Mouse (Mus musculus): ENCODE results near the gene Ttll11. TPM values are rescaled to one million over a fixed set of nuclear protein-coding genes. Genes with fewer than 3 reads are reported as not detected.

The Ttll11 gene
- total RNA-seq, 2 experiments from 2014 or later, result 14.5 to 15.2 TPM

DNA sequence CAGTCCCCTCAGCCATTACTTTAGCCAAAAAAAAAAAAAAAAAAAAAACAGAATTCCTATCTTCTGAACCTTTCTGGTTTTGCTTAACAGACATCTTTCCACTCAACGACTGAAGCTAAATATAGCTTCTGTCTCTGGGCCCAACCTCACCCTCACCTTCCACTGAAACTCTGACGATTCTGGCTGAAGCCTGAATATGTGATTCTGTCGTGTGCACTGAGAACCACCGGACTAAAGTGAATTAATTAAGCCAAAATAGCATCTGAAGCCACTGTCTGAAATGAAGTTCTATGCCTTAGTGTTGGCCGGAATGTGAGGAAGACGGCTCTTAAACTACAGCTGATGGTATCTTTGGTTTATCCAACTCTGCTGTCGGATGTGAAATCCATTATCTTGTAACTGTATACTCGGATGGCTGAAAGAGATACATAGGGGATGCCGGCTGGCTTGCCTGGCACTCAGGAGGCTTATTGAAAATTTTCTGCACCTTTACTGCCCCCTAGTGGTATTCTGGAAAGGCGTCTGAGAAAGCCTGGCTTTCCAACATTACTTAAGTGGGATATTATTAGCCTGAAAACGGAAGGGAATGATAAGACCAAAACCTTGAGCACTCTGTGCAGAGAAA is 73.4 kb downstream of the Ttll11 start:
- DNase-seq (ENCODE audit: low spot score in 2 of 2), result peak; percentile 61 to 70

DNA sequence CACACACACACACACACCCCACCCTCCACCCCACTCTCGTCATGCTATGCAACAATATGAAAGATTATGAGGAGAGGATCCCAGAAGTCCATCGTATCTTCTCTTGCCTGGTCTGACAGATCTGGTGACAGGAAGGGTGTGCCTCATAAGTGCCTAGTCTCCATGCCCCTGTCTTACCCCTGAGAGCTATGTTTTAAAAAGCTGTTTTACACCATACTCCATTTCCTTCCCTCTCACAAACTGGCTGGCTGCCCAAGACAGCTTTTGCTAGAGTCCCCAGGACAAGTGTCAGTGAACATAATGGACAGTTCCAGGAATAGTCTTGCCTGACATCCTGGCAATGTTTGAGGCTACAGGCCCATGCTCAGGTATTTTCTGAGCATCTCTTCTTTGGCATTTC is 78.9 kb downstream of the Ttll11 start:
- no peak for DNase-seq (ENCODE audit: low spot score in 2 of 2)

- DNase-seq (ENCODE audit: low spot score in 2 of 2), result no peak
Observed at GRCm38 (mm10) chr2:35899712-35900111, 80.0 kb downstream of the Ttll11 start.

DNA sequence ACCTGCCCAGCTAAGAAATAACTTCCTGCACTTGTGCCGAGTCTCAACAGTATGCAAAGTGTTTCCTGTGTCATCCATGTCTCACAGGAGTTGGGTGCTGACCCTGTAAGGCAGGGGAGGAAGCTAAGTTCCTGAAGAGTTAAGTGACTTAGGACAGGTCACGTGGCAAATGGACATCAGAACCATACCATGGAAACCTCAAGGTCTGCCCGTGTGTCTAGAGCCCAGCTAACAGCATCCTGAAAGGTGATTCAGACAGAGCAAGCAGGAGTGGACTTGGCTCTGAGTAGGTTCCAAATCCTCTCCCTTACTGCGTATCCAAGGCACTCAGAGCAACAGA is 80.6 kb downstream of the Ttll11 start:
- no peak for DNase-seq (ENCODE audit: low spot score in 2 of 2)

GRCm38 (mm10) chr2:35898425-35899134 is 81.1 kb downstream of the Ttll11 start:
- DNase-seq (ENCODE audit: low spot score in 2 of 2), result no peak

DNA sequence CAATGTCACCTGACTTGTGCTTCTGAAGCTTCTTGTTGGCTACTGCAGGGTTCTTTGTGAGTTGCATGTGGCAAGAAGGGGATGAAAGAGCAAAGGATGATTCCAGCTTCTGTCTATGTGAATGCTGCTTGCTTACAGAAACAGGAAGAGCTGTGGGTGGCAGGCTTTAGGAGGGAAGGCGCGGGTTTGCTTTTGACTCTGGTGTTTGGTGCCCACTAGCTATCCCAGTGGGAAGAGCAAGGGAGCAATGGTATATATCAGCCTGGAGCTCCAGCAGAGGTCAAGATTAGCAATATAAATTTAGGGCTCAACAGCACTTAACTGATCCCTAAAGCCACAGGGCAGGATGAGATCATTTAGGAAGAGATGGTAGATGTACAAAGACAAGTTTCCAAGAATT is 82.6 kb downstream of the Ttll11 start:
- DNase-seq (ENCODE audit: low spot score in 2 of 2), result no peak

DNA sequence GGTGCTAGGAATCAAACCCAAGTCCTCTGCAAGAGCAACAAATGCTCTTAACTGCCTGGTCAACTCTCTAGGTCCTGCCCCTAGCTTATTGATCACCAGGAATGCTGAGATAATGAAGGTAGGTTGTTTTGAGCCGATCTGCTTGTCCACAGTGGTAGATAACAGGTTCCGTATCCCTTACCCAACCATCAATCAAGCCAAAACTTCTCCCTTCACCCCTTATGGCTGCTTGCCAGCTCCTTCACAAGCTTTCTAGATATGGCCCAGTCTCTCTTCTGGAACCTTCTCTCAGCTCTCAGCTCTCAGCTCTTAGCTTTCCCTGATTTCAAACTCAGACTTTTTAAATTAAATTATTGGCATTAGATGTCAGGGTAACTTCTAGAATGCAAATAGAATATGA is 85.2 kb downstream of the Ttll11 start:
- no peak for DNase-seq (ENCODE audit: low spot score in 2 of 2)

GRCm38 (mm10) chr2:35890635-35891034 is 89.1 kb downstream of the Ttll11 start:
- DNase-seq (ENCODE audit: low spot score in 2 of 2), result no peak

GRCm38 (mm10) chr2:35889776-35890175 is 89.9 kb downstream of the Ttll11 start:
- DNase-seq (ENCODE audit: low spot score in 2 of 2), result no peak

- DNase-seq (ENCODE audit: low spot score in 2 of 2), result no peak
Observed at GRCm38 (mm10) chr2:35884296-35884695, 95.4 kb downstream of the Ttll11 start.

- DNase-seq (ENCODE audit: low spot score in 2 of 2), result no peak
Observed at GRCm38 (mm10) chr2:35882336-35882987, 97.3 kb downstream of the Ttll11 start.

DNA sequence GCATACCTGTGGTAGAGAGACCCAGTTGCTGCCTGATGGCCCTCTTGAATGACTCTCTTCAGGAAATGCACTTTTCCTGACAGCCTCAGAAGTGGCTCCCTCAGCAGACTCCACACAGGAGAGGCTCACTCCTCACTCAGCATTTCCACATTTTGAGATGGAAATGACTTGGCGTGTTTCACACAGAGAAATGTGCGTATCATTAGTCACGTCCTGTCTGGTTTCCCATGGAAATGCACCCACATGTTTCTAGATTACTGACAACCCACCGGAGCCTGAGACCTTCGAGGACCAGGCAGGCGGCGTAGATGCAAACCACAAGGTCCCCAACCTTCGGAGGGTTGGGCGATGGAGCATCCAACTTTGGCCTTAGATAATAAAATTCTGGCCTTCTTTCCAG is 97.8 kb downstream of the Ttll11 start:
- DNase-seq (ENCODE audit: low spot score in 2 of 2), result no peak

DNA sequence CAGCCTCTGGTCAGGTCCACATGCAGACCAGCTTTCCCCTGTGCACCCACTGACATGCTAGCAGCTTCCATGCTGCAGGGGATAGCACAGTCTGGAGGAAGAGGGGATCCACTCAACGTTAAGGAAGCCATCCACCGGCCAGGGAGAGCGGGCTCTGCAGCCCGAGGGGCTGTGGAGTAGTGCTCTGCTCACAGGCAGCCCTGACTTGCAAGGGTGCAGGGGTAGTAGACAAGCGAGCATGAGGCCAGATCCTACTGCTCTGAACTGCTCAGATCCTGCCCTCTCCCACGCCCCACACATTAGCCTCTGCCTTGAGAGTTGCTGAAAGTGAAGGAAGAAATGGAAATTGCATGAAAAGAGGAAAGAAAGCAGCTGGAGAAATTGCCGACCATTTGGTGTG is 99.4 kb downstream of the Ttll11 start:
- DNase-seq (ENCODE audit: low spot score in 2 of 2), result no peak

- no peak for DNase-seq (ENCODE audit: low spot score in 2 of 2)
Observed at GRCm38 (mm10) chr2:35879887-35880286, 99.8 kb downstream of the Ttll11 start.

DNA sequence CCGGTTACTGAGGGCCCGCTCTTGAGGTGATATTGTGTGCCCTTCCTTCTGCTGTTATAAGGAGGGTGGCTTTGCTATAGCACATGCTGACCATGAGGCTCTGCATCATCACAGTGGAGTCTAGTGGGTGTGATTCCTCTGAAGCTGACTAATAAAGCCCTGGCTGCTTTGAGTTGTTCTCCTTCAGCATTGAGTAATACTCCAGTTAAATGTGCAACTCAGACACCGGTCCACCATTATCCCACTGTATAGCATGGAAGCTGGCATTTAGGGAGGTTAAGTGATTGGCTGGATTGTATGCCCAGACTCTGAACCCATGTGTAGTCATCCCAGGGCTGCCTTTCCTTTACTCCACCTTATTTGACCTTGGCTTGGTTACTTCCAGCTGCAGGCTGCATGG is 101.2 kb downstream of the Ttll11 start:
- no peak for DNase-seq (ENCODE audit: low spot score in 2 of 2)

- DNase-seq (ENCODE audit: low spot score in 2 of 2), result no peak
Observed at GRCm38 (mm10) chr2:35875572-35875971, 104.1 kb downstream of the Ttll11 start.

DNA sequence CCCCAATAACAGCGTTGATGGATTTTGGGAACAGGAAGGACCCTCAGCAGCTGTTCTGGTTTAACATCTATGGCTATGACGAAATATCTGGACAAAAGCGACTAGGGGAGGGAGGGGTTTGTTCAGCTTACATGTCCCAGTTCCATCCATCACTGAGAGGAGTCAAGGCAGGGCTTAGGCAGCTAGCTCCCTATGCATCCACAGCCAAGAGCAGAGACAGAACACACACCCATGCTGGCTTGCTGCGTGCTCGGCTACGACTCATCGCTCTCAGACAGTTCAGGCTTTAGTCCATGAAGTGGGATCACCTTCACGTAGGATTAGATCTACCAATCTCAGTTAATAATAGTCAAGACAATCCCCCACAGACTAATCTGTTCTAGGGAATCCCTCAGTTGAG is 105.3 kb downstream of the Ttll11 start:
- DNase-seq (ENCODE audit: low spot score in 2 of 2), result no peak

DNA sequence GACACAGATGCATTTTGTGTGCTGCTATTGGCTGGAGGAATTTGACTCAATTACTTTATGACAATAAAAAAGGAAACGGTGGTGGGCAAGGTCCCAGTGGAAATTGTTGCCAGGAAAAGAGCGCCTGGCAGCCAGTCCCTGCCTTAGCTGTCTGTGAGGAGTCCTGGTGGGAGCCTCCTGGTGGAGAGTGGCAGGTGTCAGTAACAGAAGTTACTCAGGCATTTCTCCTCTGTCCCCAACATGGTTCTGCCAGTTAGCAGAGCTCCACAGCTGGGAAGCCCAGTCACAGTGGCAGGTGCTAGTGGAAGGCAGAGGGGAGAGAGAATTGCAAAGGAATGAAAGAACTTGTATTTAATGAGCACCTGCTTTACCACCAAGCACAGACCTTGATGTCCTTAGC is 110.5 kb downstream of the Ttll11 start:
- peak; percentile 45 to 64 for DNase-seq (ENCODE audit: low spot score in 2 of 2)

- DNase-seq (ENCODE audit: low spot score in 2 of 2), result no peak
Observed at GRCm38 (mm10) chr2:35863284-35863683, 116.4 kb downstream of the Ttll11 start.

DNA sequence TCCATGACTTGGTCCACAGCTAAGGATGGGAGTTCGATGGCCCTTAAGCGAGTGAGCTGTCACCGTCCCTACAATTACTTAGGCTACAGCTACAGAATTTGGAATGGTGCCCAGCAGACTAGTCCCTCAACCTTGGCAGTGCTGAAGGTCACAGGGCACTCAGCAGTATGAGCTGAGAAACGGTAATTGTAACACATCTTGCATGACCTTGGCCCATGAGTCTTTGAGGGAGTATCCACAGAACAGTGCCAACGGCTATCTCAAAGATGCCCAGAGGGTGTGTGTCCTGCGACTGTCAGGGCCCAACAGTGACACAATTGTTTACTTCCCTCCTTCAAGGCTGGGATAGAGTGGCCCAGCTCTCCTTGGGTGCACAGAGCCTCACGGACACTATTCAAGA is 118.5 kb downstream of the Ttll11 start:
- no peak for DNase-seq (ENCODE audit: low spot score in 2 of 2)

DNA sequence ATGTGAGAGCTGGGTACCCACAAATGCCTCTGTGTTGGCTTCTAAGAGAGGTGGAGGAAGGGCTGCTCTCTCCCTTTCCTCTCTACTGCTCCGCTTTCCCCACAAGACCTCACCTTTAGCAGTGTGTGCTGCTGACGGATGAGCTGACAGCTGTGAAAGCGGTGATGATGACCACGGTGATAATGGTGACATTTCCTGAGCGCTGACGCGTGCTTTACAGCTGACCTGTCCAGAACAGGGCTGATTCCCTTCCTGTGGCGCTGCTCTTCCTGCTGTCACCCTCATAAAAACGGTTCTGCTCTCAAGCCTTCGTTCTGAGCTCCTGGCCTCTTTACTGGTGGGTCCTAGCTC is 119.3 kb downstream of the Ttll11 start:
- no peak for DNase-seq (ENCODE audit: low spot score in 2 of 2)

DNA sequence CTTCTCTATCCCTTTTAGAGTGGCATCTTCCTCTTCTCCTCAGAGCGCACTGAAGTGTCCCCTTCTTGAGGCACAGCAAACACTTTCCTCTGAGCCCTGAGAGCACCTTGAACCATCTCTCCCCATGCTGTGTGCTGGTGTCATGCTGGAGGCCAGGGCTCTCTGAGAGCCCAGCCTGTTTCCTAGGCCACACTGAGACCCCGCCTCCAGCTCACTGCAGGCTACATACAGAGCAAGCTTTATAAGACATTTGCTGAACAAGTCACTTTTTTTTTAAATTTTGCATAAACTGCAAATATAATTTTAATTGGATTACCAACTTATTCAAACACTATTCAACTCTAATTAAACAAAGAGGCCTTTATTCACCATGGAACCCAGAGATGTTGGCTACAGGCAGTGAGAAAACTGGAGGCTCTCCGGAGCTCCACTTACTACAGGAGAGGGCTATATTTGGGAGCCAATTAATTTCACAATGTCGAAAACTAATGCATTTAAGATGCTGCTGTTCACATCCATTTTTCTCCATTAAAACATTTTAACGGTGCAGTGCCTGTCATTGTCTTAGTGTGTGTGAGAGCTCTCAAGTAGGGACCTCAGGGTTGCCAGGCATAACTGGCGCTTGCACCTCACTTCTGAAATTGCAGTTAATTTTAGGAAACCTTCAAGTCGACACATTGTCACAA is 119.9 kb downstream of the Ttll11 start:
- no peak for DNase-seq (ENCODE audit: low spot score in 2 of 2)
